Mouse (Mus musculus) lung, adult 2 months (tissue): Measurements from ENCODE around the gene Osbp2. TPM values are rescaled to one million over a fixed set of nuclear protein-coding genes. Genes with fewer than 3 reads are reported as not detected.

Source experiments
- DNase-seq: peaks from one replicate; pipeline ENCODE4 v3.0.0; 2022
- H3K4me1 ChIP-seq: fragments of 200-500 bp; 2 replicates; pipeline ENCODE4 v1.6.1; 2011; ENCODE audit warnings: low read length; ENCODE audit not compliant: control insufficient read depth, insufficient read depth
- H3K4me3 ChIP-seq: fragments of 200-500 bp; replicated peaks from 2 replicates; pipeline ENCODE3; 2011; ENCODE audit warnings: low read depth, mild to moderate bottlenecking, control low read depth, low read length; ENCODE audit errors: extremely low read depth
- CTCF ChIP-seq: fragments of 200-500 bp; IDR thresholded peaks from 2 replicates; pipeline ENCODE4 v1.5.1; 2011; ENCODE audit warnings: mild to moderate bottlenecking, low read length, control low read depth; ENCODE audit not compliant: insufficient read depth
- POLR2A ChIP-seq: fragments of 200-500 bp; IDR thresholded peaks from 2 replicates; pipeline ENCODE4 v1.6.1; 2011; ENCODE audit warnings: low read depth, mild to moderate bottlenecking, control low read depth, low read length, borderline replicate concordance; ENCODE audit errors: extremely low read depth
- WGBS: fragments of 180-500 bp; shearing (Covaris S2); methylation state at CpG from one replicate; pipeline ENCODE4 v1.1.7; 2018; 5-methylcytosine and 5-hydroxymethylcytosine counted together
- polyA plus RNA-seq: library from polyadenylated mRNA; depleted of rRNA; stranded (reverse); fragments of >200 nt; gene quantifications from 2 replicates; pipeline ENCODE4 v1.2.3, GENCODE M21; 2012

The Osbp2 gene
- polyA plus RNA-seq, 1 experiment = 0.58 TPM

GRCm38 (mm10) chr11:3725331-3726054 is 138.2 kb downstream of the Osbp2 start:
- no peak overlapping the region for H3K4me3 ChIP-seq
- no peak for DNase-seq
- WGBS = 56% methylated on average over 10 of the region's 10 CpGs
- TF ChIP-seq CTCF (no peak), POLR2A (no peak)
- no peaks in the 10 kb centered on the region for H3K4me1 ChIP-seq

- 60% methylated on average over 5 of the region's 5 CpGs for WGBS
- Histone ChIP-seq H3K4me1 (no peaks in the 10 kb centered on the region), H3K4me3 (no peak overlapping the region)
- no peak for DNase-seq
- TF ChIP-seq CTCF (no peak), POLR2A (no peak)
These were observed 139.0 kb downstream of the Osbp2 start for GRCm38 (mm10) chr11:3724726-3725125.

GRCm38 (mm10) chr11:3723910-3724309 is 139.8 kb downstream of the Osbp2 start:
- no peak for DNase-seq
- TF ChIP-seq POLR2A (no peak), CTCF (no peak)
- Histone ChIP-seq H3K4me3 (no peak overlapping the region), H3K4me1 (no peaks in the 10 kb centered on the region)
- 68% methylated on average over 4 of the region's 4 CpGs for WGBS

GRCm38 (mm10) chr11:3722861-3723260 is 140.8 kb downstream of the Osbp2 start:
- no peak for DNase-seq
- no peak for TF ChIP-seq POLR2A
- TF ChIP-seq CTCF = no peak
- 51% methylated on average over 3 of the region's 3 CpGs for WGBS
- H3K4me1 ChIP-seq = no peaks in the 10 kb centered on the region
- H3K4me3 ChIP-seq = no peak overlapping the region

- 35% methylated on average over 3 of the region's 3 CpGs for WGBS
- no peak for DNase-seq
- no peak overlapping the region for H3K4me3 ChIP-seq
- H3K4me1 ChIP-seq = no peaks in the 10 kb centered on the region
- TF ChIP-seq CTCF = no peak
These were observed 141.7 kb downstream of the Osbp2 start for GRCm38 (mm10) chr11:3722036-3722435.

GRCm38 (mm10) chr11:3716662-3717061 is 147.0 kb downstream of the Osbp2 start:
- no peaks in the 10 kb centered on the region for H3K4me1 ChIP-seq
- 50% methylated on average over 6 of the region's 6 CpGs for WGBS
- H3K4me3 ChIP-seq = no peak overlapping the region
- TF ChIP-seq CTCF (no peak), POLR2A (no peak)
- DNase-seq = no peak

GRCm38 (mm10) chr11:3714486-3714885 is 149.2 kb downstream of the Osbp2 start:
- WGBS = 34% methylated on average over 15 of the region's 15 CpGs
- peak; percentile 54 for DNase-seq
- Histone ChIP-seq H3K4me3 (no peak overlapping the region), H3K4me1 (no peaks in the 10 kb centered on the region)
- TF ChIP-seq POLR2A (0 out of 2 replicates have a peak, but pooled peaks have one; percentile 16), CTCF (peak; percentile 93)

- H3K4me3 ChIP-seq = no peak overlapping the region
- H3K4me1 ChIP-seq = no peaks in the 10 kb centered on the region
- TF ChIP-seq CTCF = no peak
- no peak for TF ChIP-seq POLR2A
- WGBS = 57% methylated on average over 14 of the region's 14 CpGs
- no peak for DNase-seq
These were observed 153.5 kb downstream of the Osbp2 start for GRCm38 (mm10) chr11:3710203-3710602.

- no peak for DNase-seq
- 64% methylated on average over 8 of the region's 8 CpGs for WGBS
- TF ChIP-seq CTCF (no peak), POLR2A (no peak)
- Histone ChIP-seq H3K4me3 (no peak overlapping the region), H3K4me1 (no peaks in the 10 kb centered on the region)
These were observed 156.6 kb downstream of the Osbp2 start for GRCm38 (mm10) chr11:3707057-3707456.

- TF ChIP-seq CTCF (no peak), POLR2A (no peak)
- 54% methylated on average over 8 of the region's 8 CpGs for WGBS
- no peaks in the 10 kb centered on the region for H3K4me1 ChIP-seq
- no peak for DNase-seq
- H3K4me3 ChIP-seq = no peak overlapping the region
These were observed 159.3 kb downstream of the Osbp2 start for GRCm38 (mm10) chr11:3704404-3704803.
